Mouse (Mus musculus): ENCODE results near the gene Zbtb20. TPM values are rescaled to one million over a fixed set of nuclear protein-coding genes. Genes with fewer than 3 reads are reported as not detected.

The Zbtb20 gene
- polyA plus RNA-seq, 1 experiment from 2014 or later = 22.8 TPM

- Histone ChIP-seq H3K4me2 (replicated peaks) (no peak overlapping the region), H3K4me1 (peaks cover 10% of the 10 kb centered on the region), H3K9me3 (no peaks in the 10 kb centered on the region), H3K27ac (no peak overlapping the region), H3K4me3 (no peak overlapping the region), H3K27me3 (no peaks in the 10 kb centered on the region), H3K9ac (no peak overlapping the region), H3K36me3 (no peaks in the 10 kb centered on the region)
- 77% methylated on average over 13 of the region's 13 CpGs for WGBS
- ATAC-seq (ENCODE audit: low FRiP score, low read depth) = no peak
Observed at GRCm38 (mm10) chr16:43463684-43464475, 588.2 kb downstream of the Zbtb20 start.

DNA sequence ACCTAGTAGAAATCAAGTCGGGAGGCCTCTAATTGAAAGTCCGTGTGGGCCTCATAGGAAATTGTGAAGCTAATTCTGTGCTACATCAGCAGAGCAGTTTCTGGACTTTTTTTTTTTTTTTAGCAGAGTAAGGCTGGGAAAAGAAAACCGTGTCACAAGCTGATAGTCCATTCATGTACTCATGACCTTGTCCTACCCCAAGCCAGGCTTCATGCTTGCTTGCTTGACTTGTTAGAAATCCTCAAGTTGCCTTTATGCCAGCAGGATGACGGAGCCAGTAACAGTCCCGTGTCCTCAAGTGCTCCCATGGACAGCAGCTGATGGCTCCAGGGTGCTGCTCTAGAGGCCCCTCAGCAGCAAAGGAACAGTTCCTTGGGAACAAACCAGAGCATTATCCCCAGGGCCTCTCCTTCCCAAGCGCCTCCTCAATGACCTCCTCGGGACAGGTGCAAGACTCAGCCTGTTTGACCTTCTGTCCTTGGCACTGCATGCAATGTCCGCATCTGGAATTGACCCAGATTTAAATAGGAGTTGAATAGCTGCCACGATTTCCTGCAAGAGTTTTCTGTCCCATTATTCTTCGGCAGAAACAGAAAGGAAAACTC is 588.9 kb downstream of the Zbtb20 start:
- no peak for ATAC-seq (ENCODE audit: low FRiP score, low read depth)
- H3K27ac ChIP-seq = no peak overlapping the region

GRCm38 (mm10) chr16:43465368-43465839 is 589.7 kb downstream of the Zbtb20 start:
- Histone ChIP-seq H3K9ac (no peak overlapping the region), H3K4me1 (peaks cover 10% of the 10 kb centered on the region), H3K4me2 (replicated peaks) (no peak overlapping the region), H3K27ac (no peak overlapping the region), H3K36me3 (no peaks in the 10 kb centered on the region), H3K9me3 (no peaks in the 10 kb centered on the region), H3K27me3 (no peaks in the 10 kb centered on the region), H3K4me3 (no peak overlapping the region)
- 65% methylated on average over 3 of the region's 3 CpGs for WGBS
- ATAC-seq (ENCODE audit: low FRiP score, low read depth) = no peak

More for the DNA sequence above, 588.9 kb downstream of the Zbtb20 start:
- no peaks in the 10 kb centered on the region for H3K9me3 ChIP-seq
- no peak overlapping the region for H3K4me2 ChIP-seq (replicated peaks)
- H3K9ac ChIP-seq = no peak overlapping the region
- no peaks in the 10 kb centered on the region for H3K36me3 ChIP-seq
- peaks cover 10% of the 10 kb centered on the region for H3K4me1 ChIP-seq
- H3K27me3 ChIP-seq = no peaks in the 10 kb centered on the region
- no peak overlapping the region for H3K4me3 ChIP-seq
- WGBS = 75% methylated on average over 10 of the region's 10 CpGs

GRCm38 (mm10) chr16:43465921-43466748 is 590.5 kb downstream of the Zbtb20 start:
- WGBS = 89% methylated on average over 9 of the region's 9 CpGs
- Histone ChIP-seq H3K27ac (no peak overlapping the region), H3K27me3 (no peaks in the 10 kb centered on the region), H3K4me1 (peaks cover 10% of the 10 kb centered on the region), H3K9ac (no peak overlapping the region), H3K36me3 (no peaks in the 10 kb centered on the region), H3K4me3 (no peak overlapping the region), H3K4me2 (replicated peaks) (no peak overlapping the region), H3K9me3 (no peaks in the 10 kb centered on the region)
- ATAC-seq (ENCODE audit: low FRiP score, low read depth) = no peak

GRCm38 (mm10) chr16:43466749-43467065 is 591.0 kb downstream of the Zbtb20 start:
- no peaks in the 10 kb centered on the region for H3K27me3 ChIP-seq
- 82% methylated on average over 2 of the region's 2 CpGs for WGBS
- H3K27ac ChIP-seq = no peak overlapping the region
- no peak overlapping the region for H3K9ac ChIP-seq
- no peak overlapping the region for H3K4me3 ChIP-seq
- peaks cover 10% of the 10 kb centered on the region for H3K4me1 ChIP-seq
- no peaks in the 10 kb centered on the region for H3K9me3 ChIP-seq
- no peak overlapping the region for H3K4me2 ChIP-seq (replicated peaks)
- no peaks in the 10 kb centered on the region for H3K36me3 ChIP-seq
- ATAC-seq (ENCODE audit: low FRiP score, low read depth) = no peak

- ATAC-seq (ENCODE audit: low FRiP score, low read depth) = no peak
- H3K4me3 ChIP-seq = no peak overlapping the region
- no peaks in the 10 kb centered on the region for H3K9me3 ChIP-seq
- no peak overlapping the region for H3K27ac ChIP-seq
- H3K27me3 ChIP-seq = no peaks in the 10 kb centered on the region
- 86% methylated on average over 3 of the region's 3 CpGs for WGBS
- no peaks in the 10 kb centered on the region for H3K4me1 ChIP-seq
- H3K4me2 ChIP-seq (replicated peaks) = no peak overlapping the region
- H3K9ac ChIP-seq = no peak overlapping the region
- H3K36me3 ChIP-seq = no peaks in the 10 kb centered on the region
Observed at GRCm38 (mm10) chr16:43471060-43471459, 595.4 kb downstream of the Zbtb20 start.

DNA sequence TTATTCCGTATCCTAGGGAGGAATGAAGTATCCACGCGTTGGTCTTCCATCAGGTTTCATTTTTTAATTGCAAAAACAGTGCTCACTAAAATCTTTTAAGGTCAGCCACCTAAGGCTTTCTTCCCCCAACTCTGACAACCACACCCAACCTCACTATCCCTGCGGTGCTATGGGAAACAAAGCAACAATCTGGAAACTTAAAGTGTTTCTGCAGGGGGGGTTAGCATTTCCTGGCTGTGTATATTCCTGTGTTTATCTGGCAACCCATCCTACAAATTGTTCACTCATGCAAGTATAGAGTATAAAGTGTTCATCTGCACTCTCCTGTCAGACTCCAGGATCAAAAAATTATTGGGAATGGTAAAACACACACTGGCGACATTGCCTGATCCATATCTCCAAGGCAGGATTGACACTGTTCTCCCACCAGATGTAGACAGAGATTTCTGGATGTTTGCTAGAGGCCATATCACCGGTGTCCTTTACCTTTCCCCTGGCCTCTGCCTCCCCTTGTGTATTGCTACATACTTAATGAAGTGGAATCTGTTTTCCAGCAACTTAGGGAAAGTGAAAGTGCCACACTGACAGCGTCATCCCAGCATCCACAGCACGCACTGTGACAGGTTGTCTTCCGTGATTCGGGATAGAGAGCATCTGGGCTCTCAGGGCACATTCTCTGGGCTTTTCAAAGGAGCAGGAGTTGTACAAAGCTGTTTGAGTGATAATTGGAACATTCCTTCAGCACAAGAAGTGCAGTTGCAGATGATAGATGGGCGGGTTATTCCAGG is 599.5 kb downstream of the Zbtb20 start:
- WGBS = 78% methylated on average over 11 of the region's 11 CpGs
- no peaks in the 10 kb centered on the region for H3K27me3 ChIP-seq
- H3K9ac ChIP-seq = no peak overlapping the region
- no peaks in the 10 kb centered on the region for H3K4me1 ChIP-seq
- H3K4me2 ChIP-seq (replicated peaks) = no peak overlapping the region
- no peak overlapping the region for H3K27ac ChIP-seq
- no peaks in the 10 kb centered on the region for H3K36me3 ChIP-seq
- H3K9me3 ChIP-seq = no peaks in the 10 kb centered on the region
- no peak for ATAC-seq (ENCODE audit: low FRiP score, low read depth)
- no peak overlapping the region for H3K4me3 ChIP-seq

DNA sequence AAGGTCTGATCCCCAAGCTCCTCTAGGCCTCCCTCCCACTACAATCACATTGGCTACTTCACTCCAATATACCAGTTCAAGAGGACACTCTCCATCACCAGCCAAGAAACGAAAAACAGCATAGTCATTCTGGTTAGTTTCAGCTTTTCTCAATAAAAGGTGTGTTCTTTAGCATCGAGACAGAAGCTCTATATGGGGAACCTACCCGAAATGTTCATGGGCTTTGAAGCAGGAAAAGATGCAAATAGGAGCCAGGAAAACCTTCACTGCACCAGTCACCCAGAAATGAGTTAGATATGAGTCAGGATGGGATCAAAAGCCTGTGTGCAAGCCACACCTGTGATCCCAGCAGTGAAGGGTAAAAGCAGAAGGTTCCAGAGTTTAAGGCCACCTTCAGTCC is 601.2 kb downstream of the Zbtb20 start:
- Histone ChIP-seq H3K9me3 (no peaks in the 10 kb centered on the region), H3K36me3 (no peaks in the 10 kb centered on the region), H3K4me3 (no peak overlapping the region), H3K4me1 (no peaks in the 10 kb centered on the region), H3K27me3 (no peaks in the 10 kb centered on the region), H3K9ac (no peak overlapping the region), H3K4me2 (replicated peaks) (no peak overlapping the region), H3K27ac (no peak overlapping the region)
- no peak for ATAC-seq (ENCODE audit: low FRiP score, low read depth)
- WGBS = 89% methylated on average over 3 of the region's 3 CpGs

DNA sequence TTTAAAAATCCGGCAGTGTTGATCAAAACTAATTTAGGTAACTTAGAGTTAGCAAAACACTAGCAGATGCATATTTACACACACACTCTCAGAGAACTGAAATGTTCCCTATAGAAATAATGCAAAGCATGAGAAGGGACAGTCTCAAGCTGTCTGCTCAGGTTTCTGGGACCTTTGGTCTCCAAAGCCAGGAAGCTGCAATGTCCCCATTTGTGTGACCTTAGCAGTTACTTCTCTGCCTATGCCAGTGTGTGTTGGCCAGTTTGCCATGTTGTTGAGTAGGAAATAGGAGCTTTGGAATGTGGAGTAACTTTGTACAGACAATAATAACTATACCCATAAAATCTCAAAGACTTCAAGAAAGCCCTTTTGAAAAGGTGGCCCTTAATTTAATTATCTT is 602.7 kb downstream of the Zbtb20 start:
- ATAC-seq (ENCODE audit: low FRiP score, low read depth) = no peak
- no peak overlapping the region for H3K4me2 ChIP-seq (replicated peaks)
- H3K27me3 ChIP-seq = no peaks in the 10 kb centered on the region
- no peak overlapping the region for H3K9ac ChIP-seq
- H3K27ac ChIP-seq = no peak overlapping the region
- H3K4me3 ChIP-seq = no peak overlapping the region
- H3K36me3 ChIP-seq = no peaks in the 10 kb centered on the region
- H3K9me3 ChIP-seq = no peaks in the 10 kb centered on the region
- 82% methylated on average over 1 of the region's 1 CpGs for WGBS
- H3K4me1 ChIP-seq = no peaks in the 10 kb centered on the region

GRCm38 (mm10) chr16:43480532-43480931 is 604.9 kb downstream of the Zbtb20 start:
- H3K9me3 ChIP-seq = no peaks in the 10 kb centered on the region
- H3K9ac ChIP-seq = no peak overlapping the region
- H3K36me3 ChIP-seq = no peaks in the 10 kb centered on the region
- no peak overlapping the region for H3K4me2 ChIP-seq (replicated peaks)
- 80% methylated on average over 6 of the region's 6 CpGs for WGBS
- H3K4me3 ChIP-seq = no peak overlapping the region
- H3K27me3 ChIP-seq = no peaks in the 10 kb centered on the region
- ATAC-seq (ENCODE audit: low FRiP score, low read depth) = no peak
- no peaks in the 10 kb centered on the region for H3K4me1 ChIP-seq
- no peak overlapping the region for H3K27ac ChIP-seq

GRCm38 (mm10) chr16:43482125-43482524 is 606.4 kb downstream of the Zbtb20 start:
- 48% methylated on average over 3 of the region's 3 CpGs for WGBS
- Histone ChIP-seq H3K27ac (no peak overlapping the region), H3K27me3 (no peaks in the 10 kb centered on the region), H3K4me1 (no peaks in the 10 kb centered on the region), H3K9me3 (no peaks in the 10 kb centered on the region), H3K4me2 (replicated peaks) (no peak overlapping the region), H3K36me3 (no peaks in the 10 kb centered on the region), H3K9ac (no peak overlapping the region), H3K4me3 (no peak overlapping the region)
- ATAC-seq (ENCODE audit: low FRiP score, low read depth) = no peak

GRCm38 (mm10) chr16:43482738-43483137 is 607.1 kb downstream of the Zbtb20 start:
- WGBS = 94% methylated on average over 2 of the region's 2 CpGs
- Histone ChIP-seq H3K4me3 (no peak overlapping the region), H3K27ac (no peak overlapping the region), H3K4me1 (no peaks in the 10 kb centered on the region), H3K9me3 (no peaks in the 10 kb centered on the region), H3K4me2 (replicated peaks) (no peak overlapping the region), H3K36me3 (no peaks in the 10 kb centered on the region), H3K27me3 (no peaks in the 10 kb centered on the region), H3K9ac (no peak overlapping the region)
- ATAC-seq (ENCODE audit: low FRiP score, low read depth) = no peak

Measured in limb, embryonic 13.5 days (tissue).